Mouse (Mus musculus) lung, embryonic 15.5 days (tissue): ENCODE measurements around the gene Psmd8. TPM values are rescaled to one million over a fixed set of nuclear protein-coding genes. Genes with fewer than 3 reads are reported as not detected.
"Not testable (repeated sequence)": the region's sequence is repeated elsewhere in the genome, so short reads cannot be mapped to it uniquely, and the experiment has no call there.

ENCODE experiments used
- ATAC-seq: fragments of 200-750 bp; cut with Nextera tagmentation; 2 replicates; pipeline ENCODE4 v1.8.0; 2017; ENCODE audit warnings: moderate number of reproducible peaks, borderline replicate concordance; ENCODE audit not compliant: low FRiP score, low TSS enrichment; ENCODE audit errors: extremely low read depth
- H3K27ac ChIP-seq: fragments of 300-500 bp; sonication (generic); 2 replicates; pipeline ENCODE4 v1.5.1; 2015; ENCODE audit warnings: moderate library complexity, mild to moderate bottlenecking, inconsistent platforms
- H3K27me3 ChIP-seq: fragments of 300-500 bp; sonication (generic); 2 replicates; pipeline ENCODE4 v1.6.1; 2015; ENCODE audit warnings: inconsistent platforms
- H3K36me3 ChIP-seq: fragments of 300-500 bp; sonication (generic); 2 replicates; pipeline ENCODE4 v1.6.1; 2015; ENCODE audit warnings: inconsistent platforms
- H3K4me1 ChIP-seq: fragments of 300-500 bp; sonication (generic); 2 replicates; pipeline ENCODE4 v1.6.1; 2015; ENCODE audit warnings: inconsistent platforms
- H3K4me2 ChIP-seq: fragments of 300-500 bp; sonication (generic); 2 replicates; pipeline ENCODE4 v1.6.1; 2015; ENCODE audit warnings: inconsistent platforms, mild to moderate bottlenecking, moderate library complexity
- H3K4me3 ChIP-seq: fragments of 300-500 bp; sonication (generic); 2 replicates; pipeline ENCODE4 v1.5.1; 2015; ENCODE audit warnings: mild to moderate bottlenecking, inconsistent platforms
- H3K9ac ChIP-seq: fragments of 300-500 bp; sonication (generic); 2 replicates; pipeline ENCODE4 v1.6.1; 2015; ENCODE audit warnings: inconsistent platforms
- H3K9me3 ChIP-seq: fragments of 300-500 bp; sonication (generic); 2 replicates; pipeline ENCODE4 v1.6.1; 2016; ENCODE audit warnings: inconsistent platforms
- WGBS: fragments of 180-500 bp; shearing (Covaris S2); methylation state at CpG from one replicate; pipeline ENCODE4 v1.1.7; 2015; 5-methylcytosine and 5-hydroxymethylcytosine counted together
- polyA plus RNA-seq: library from polyadenylated mRNA; unstranded; fragments of >200 nt; fragmentation: Nextera tagmentation; extraction: Ambion mirVana; gene quantifications from 2 replicates; pipeline ENCODE4 v1.2.1, GENCODE M21; 2015

Gene Psmd8
- polyA plus RNA-seq, 1 experiment from 2014 or later: 267 TPM

DNA sequence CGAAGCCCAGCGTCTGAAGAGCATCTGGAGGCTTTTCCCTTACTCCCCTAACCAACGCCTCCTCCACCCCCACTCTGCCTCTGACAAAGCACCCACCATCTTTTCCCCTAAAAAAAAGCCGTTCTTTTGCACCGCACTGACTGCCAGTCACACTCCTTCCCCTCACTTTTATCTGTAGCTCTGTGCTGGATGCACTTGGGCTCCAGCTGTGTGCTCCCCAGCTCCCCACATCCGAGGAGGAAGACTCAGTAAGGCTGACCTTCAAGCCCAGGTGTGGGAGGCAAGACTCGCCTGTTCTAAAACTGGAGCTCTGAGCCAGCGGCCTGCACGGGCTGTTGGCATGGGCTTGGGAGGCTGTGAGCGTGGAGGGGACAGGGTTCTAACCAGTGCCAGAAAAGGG lies 29.0 kb downstream of the Psmd8 start:
- no peak overlapping the region for H3K4me3 ChIP-seq
- peaks cover 8% of the 10 kb centered on the region for H3K4me1 ChIP-seq
- H3K27me3 ChIP-seq: no peaks in the 10 kb centered on the region
- WGBS: 64% methylated on average over 10 of the region's 10 CpGs
- no peaks in the 10 kb centered on the region; the same call in 1 of the 2 replicates for H3K9me3 ChIP-seq
- no peak overlapping the region for H3K27ac ChIP-seq
- no peaks in the 10 kb centered on the region for H3K36me3 ChIP-seq
- H3K9ac ChIP-seq: no peak overlapping the region
- H3K4me2 ChIP-seq: no peak overlapping the region
- no peak for ATAC-seq

DNA sequence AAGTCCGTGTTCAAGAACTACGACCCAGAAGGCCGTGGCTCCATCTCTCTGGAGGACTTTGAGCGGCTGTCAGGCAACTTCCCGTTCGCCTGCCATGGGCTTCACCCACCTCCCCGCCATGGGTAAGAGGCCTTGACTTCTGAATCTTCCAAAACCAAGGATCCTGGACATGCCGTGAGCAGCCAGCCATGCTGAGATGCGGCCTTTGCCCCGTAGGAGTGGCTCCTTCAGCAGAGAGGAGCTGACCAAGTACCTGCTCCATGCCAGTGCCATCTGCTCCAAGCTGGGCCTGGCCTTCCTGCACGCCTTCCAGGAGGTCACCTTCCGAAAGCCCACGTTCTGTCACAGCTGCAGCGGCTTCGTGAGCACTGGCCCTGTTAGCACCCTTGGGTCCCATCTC lies 31.7 kb downstream of the Psmd8 start:
- 87% methylated on average over 15 of the region's 15 CpGs for WGBS
- ATAC-seq: no peak
- Histone ChIP-seq H3K4me2 (no peak overlapping the region), H3K4me1 (no peaks in the 10 kb centered on the region), H3K9me3 (no peaks in the 10 kb centered on the region), H3K4me3 (no peak overlapping the region), H3K27me3 (no peaks in the 10 kb centered on the region), H3K9ac (no peak overlapping the region), H3K36me3 (no peaks in the 10 kb centered on the region), H3K27ac (no peak overlapping the region)

DNA sequence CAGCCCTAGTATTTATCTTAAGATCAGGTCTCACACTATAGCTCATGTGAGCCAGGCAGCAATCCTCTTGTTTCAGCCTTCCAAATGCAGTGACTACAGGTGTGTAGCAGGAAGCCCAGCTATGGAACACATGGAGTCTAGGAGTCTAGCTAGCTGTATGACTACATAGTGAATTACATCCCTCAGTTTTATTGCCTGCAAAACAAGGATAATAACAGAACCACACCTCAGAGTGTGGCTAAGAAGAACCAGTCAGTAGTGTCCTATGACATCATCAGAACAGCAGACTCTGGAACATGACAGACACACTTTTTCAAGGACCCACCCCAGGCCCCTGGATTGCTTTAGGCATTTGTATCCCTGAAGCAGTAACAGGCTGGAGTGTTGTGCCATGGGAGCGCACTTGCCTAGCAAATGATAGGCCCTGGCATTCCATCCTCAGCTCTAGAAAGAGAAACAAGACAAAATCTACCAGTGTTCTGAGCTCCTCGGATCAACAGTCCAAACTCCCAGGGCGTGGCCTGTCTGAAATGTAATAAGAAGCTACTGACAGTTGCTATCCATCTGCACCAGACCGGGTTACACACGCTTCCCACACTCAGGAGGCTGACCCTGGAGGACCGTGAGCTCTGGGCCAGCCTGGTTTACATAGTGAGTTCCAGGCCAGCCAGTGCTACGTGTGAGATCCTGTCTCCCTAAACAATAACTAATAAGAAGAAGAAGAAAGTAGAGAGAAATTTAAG lies 33.7 kb downstream of the Psmd8 start:
- no peak overlapping the region for H3K9ac ChIP-seq
- WGBS: 68% methylated on average over 7 of the region's 7 CpGs

DNA sequence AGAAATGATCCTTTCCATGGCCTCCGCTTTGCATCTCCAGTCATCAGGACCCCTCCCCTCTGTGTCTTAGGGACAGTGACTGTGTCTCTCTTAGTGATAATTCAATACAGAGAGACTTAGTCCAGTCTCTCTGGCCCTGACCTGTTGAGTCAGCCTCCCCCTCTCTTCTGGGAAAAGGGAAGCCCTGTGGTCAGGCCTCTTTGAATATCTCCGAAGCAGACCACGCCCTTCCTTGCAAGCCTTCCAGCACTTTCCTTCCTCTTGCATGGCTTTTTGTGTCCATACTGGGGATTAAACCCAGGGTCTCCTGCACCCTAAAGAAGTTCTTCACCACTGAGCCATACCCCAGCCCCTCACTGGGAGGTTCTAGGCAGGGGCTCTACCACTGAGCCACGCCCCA lies 36.5 kb downstream of the Psmd8 start:
- no peak for ATAC-seq
- Histone ChIP-seq H3K9me3 (no peaks in the 10 kb centered on the region), H3K36me3 (no peaks in the 10 kb centered on the region), H3K4me1 (no peaks in the 10 kb centered on the region), H3K27me3 (no peaks in the 10 kb centered on the region), H3K9ac (no peak overlapping the region), H3K27ac (no peak overlapping the region), H3K4me2 (no peak overlapping the region), H3K4me3 (no peak overlapping the region)
- WGBS: 87% methylated on average over 4 of the region's 4 CpGs

More for the DNA sequence above, 33.7 kb downstream of the Psmd8 start:
- Histone ChIP-seq H3K9me3 (no peaks in the 10 kb centered on the region), H3K4me3 (no peak overlapping the region), H3K36me3 (no peaks in the 10 kb centered on the region), H3K27me3 (no peaks in the 10 kb centered on the region), H3K27ac (no peak overlapping the region), H3K4me1 (no peaks in the 10 kb centered on the region), H3K4me2 (no peak overlapping the region)
- no peak for ATAC-seq

DNA sequence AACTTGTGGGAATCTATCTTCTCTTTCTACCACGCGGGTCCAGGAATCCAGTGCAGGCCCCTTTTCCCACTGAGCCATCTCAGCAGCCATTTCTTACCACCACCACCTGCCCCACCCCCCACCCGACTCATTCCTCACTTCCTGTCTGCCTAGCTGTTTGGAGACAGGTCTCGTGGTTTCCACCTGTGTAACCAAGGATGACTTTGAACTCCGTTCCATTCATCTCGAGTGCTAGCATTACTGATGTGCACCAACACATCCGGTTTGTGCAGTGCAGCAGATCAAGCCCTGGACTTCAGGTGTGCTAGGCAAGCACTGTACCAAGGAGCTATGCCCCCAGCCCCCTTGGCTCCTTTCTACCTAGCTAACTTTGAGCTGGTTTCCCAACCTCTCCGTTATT lies 39.1 kb downstream of the Psmd8 start:
- Histone ChIP-seq H3K4me3 (no peak overlapping the region), H3K4me1 (no peaks in the 10 kb centered on the region), H3K4me2 (no peak overlapping the region), H3K36me3 (no peaks in the 10 kb centered on the region), H3K9ac (no peak overlapping the region), H3K27ac (no peak overlapping the region), H3K27me3 (no peaks in the 10 kb centered on the region), H3K9me3 (no peaks in the 10 kb centered on the region)
- ATAC-seq: no peak
- 58% methylated on average over 8 of the region's 8 CpGs for WGBS

DNA sequence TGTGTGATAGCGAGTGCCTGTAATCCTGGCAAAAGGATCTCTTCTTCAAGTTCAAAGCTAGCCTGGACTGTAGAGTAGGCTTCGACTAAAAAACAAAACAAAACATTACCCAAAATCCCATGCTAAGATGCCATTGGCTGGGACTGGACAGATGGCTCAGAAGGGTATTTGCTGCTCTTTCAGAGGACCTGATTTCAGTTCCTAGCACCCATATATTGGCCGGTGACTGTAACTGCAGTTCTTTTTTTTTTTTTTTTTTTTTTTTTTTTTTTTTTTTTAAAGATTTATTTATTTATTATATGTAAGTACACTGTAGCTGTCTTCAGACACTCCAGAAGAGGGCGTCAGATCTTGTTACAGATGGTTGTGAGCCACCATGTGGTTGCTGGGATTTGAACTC lies 41.3 kb downstream of the Psmd8 start:
- H3K4me1 ChIP-seq, H3K9ac ChIP-seq, ATAC-seq, H3K9me3 ChIP-seq, H3K27me3 ChIP-seq, H3K36me3 ChIP-seq, H3K27ac ChIP-seq, H3K4me2 ChIP-seq, H3K4me3 ChIP-seq: not testable (repeated sequence)
- WGBS: 86% methylated on average over 3 of the region's 4 CpGs

DNA sequence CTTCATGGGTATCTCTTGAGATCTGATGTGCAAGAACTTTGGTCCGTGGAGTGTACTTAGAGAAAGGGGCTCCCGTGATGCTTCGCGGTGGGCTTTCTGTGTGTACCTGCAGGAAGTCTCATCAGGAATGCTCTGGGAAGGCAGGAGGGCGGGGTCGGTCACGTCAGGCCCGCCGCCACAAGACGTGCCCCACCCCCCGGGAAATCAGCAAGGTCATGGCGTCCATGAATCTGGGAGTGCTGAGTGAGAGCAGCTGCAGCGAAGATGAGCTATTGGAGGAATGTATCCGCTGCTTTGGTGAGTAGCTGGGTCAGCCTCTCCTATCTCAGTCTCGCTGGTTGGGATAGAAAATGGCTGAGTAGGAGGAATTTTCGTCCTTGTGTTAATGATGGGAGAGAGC lies 43.1 kb downstream of the Psmd8 start:
- Histone ChIP-seq H3K4me1 (peaks cover 6% of the 10 kb centered on the region; the same call in 1 of the 2 replicates), H3K36me3 (no peaks in the 10 kb centered on the region), H3K27me3 (peaks cover 8% of the 10 kb centered on the region; the same call in 1 of the 2 replicates), H3K27ac (no peak overlapping the region), H3K4me3 (no peak overlapping the region), H3K4me2 (no peak overlapping the region), H3K9ac (no peak overlapping the region), H3K9me3 (no peaks in the 10 kb centered on the region)
- 29% methylated on average over 16 of the region's 16 CpGs for WGBS
- no peak for ATAC-seq

DNA sequence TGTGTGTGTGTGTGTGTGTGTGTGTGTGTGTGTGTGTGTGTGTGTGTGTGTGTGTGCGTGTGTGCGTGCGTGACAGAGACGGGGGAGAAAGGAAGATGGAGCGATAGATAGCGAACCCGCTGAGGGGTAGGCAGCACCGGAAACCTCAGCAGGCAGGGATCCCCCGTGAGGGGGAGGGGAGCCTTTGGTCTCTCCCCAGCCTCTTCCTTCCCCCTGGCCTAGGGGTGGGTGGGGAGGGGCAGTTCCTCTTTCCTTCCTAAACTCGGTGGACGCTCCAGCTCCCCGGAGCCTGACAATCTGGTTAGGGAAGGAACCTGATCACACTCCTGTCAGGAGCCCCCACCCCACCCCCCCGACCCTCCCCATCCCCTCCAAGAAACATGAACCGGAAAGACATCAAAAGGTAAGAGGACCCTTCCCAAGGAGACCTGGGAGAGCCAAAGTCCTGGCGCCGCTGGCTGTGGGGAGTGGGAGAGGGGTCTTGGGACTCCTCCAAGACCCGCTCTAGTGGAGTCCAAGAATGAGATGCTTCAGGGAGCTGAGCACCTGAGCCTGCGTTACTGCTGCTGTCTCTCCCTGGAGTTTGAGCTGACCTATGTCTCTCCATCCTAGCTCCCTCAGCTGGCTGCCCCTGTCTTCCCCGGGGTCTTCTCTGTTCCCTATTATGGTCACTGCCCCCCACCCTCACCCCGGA lies 45.7 kb downstream of the Psmd8 start, which contains the start of gene Rasgrp4:
Rasgrp4 (plus strand) TSS at position 159 of the 694 bp plus-strand sequence.
- no peak within 1 kb of the TSS for H3K9ac ChIP-seq
- peaks cover 8% of the 10 kb centered on the region; the same call in 1 of the 2 replicates for H3K27me3 ChIP-seq
- peak within 1 kb of the TSS; percentile 52 for H3K4me2 ChIP-seq
- WGBS: 0% methylated on average over 16 of the region's 20 CpGs
- no peak within 1 kb of the TSS for H3K27ac ChIP-seq
- H3K4me1 ChIP-seq: peaks cover 6% of the 10 kb centered on the region; the same call in 1 of the 2 replicates
- no peaks in the 10 kb centered on the region for H3K9me3 ChIP-seq
- ATAC-seq: 0 out of 2 replicates have a peak, but pooled peaks have one; percentile 23
- peak within 1 kb of the TSS; percentile 23 for H3K4me3 ChIP-seq
- H3K36me3 ChIP-seq: no peaks in the 10 kb centered on the region

DNA sequence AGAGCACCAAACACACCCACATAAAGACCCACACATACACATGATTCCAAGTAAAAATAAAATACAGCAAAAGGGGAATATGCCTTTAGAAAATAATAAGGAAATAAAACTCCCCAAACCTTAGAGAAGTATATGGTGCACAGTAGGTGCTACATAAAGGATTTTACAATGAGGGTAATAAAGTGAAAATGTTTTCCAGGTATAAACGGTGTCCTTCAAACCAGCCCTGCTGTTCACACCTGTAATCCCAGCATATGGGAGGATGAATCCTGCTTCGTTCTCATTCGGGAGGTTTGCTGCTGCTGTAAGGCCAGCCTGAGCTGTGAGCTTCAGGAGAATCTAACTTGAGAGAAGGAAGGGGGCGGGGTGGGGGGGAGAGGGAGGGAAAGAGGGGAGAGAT lies 46.3 kb downstream of the Psmd8 start:
- H3K4me3 ChIP-seq: peak overlapping the region; percentile 23; the same call in 1 of the 2 replicates
- WGBS: 4% methylated on average over 4 of the region's 4 CpGs
- H3K4me1 ChIP-seq: peaks cover 6% of the 10 kb centered on the region; the same call in 1 of the 2 replicates
- H3K9ac ChIP-seq: no peak overlapping the region
- H3K27ac ChIP-seq: no peak overlapping the region
- peak overlapping the region; percentile 52 for H3K4me2 ChIP-seq
- no peaks in the 10 kb centered on the region for H3K36me3 ChIP-seq
- ATAC-seq: no peak
- H3K27me3 ChIP-seq: peaks cover 8% of the 10 kb centered on the region; the same call in 1 of the 2 replicates
- no peaks in the 10 kb centered on the region for H3K9me3 ChIP-seq

DNA sequence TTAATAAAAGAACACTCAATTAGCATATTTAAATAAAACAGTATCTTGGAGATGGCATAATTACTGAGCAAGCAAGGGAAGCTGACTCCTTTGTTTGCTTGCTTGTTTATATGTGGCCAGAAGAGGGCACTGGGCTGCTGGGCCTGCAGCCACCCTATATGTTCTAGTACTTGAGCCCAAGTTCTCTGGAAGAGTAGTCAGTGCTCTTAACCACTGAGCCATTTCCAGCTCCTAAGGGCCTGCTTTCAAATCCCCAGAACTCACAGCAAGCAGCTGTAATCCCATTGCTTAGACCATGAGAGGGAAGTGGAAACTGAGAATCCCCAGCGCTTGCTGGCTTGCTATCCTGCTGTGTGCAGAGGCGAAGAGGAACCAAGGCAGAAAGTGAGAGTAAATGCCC lies 51.8 kb downstream of the Psmd8 start:
- WGBS: 64% methylated on average over 2 of the region's 2 CpGs

DNA sequence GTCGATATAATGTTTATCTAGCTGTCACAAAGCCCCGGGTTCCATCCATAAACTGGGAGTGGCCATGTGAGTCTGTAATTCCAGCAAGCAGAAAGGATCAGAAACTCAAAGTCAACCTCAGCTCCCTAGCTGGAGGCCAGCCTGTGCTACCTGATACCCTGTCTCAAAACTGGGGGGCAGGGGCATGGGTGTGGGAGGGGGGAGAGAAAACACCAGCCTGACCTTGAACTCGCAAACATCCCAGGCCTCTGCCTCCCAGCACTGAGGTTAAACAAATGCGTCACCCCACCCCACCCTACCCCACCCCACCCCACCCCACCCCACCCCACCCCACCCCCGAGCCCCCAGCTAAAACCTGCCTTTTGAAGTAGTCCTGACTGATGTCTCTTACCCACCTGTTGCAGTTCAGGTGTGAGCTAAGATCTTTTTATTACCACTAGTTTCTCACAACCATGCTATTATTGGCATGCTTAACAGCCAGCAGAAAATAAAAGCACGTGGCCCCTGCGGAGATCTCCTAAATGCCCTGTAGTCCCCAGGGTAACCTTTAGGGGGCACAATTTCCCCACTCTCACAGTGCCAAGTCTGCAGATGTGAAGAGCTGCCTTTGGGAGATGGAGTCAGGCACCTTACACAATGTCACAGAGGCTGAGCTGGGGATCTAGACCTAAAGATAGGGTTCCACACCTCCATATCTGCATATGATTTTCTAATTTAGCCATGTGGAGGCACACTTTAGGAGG lies 54.2 kb downstream of the Psmd8 start:
- no peak overlapping the region for H3K4me2 ChIP-seq
- no peak overlapping the region for H3K27ac ChIP-seq
- no peaks in the 10 kb centered on the region for H3K27me3 ChIP-seq
- ATAC-seq: no peak
- WGBS: 10% methylated on average over 7 of the region's 7 CpGs
- no peaks in the 10 kb centered on the region for H3K9me3 ChIP-seq
- H3K9ac ChIP-seq: no peak overlapping the region
- peaks cover 16% of the 10 kb centered on the region for H3K4me1 ChIP-seq
- no peak overlapping the region for H3K4me3 ChIP-seq
- H3K36me3 ChIP-seq: no peaks in the 10 kb centered on the region

More for the DNA sequence above, 51.8 kb downstream of the Psmd8 start:
- Histone ChIP-seq H3K27ac (no peak overlapping the region), H3K36me3 (no peaks in the 10 kb centered on the region), H3K4me1 (peaks cover 16% of the 10 kb centered on the region), H3K27me3 (no peaks in the 10 kb centered on the region), H3K9me3 (no peaks in the 10 kb centered on the region), H3K9ac (no peak overlapping the region), H3K4me2 (no peak overlapping the region), H3K4me3 (no peak overlapping the region)
- no peak for ATAC-seq
